Mouse (Mus musculus): ENCODE measurements at regions not wholly inside any gene's neighbourhood (a gene's known extent, or its start where the extent isn't known, plus 50 kb on each side); places are given as distances from the start of the nearest gene placed in this dataset.

- H3K4me3 ChIP-seq (ENCODE audit: low read depth, low read length): no peak overlapping the region
- no peaks in the 10 kb centered on the region for H3K36me3 ChIP-seq (replicated peaks; ENCODE audit: control insufficient read depth, insufficient read depth, low read depth, low read length)
- 72% methylated on average over 20 of the region's 20 CpGs for WGBS
- no peak overlapping the region for H3K27ac ChIP-seq (replicated peaks; ENCODE audit: low read depth, low read length)
- no peak for DNase-seq (ENCODE audit: low spot score)
- ATAC-seq (replicated peaks; ENCODE audit: insufficient number of reproducible peaks, low FRiP score, low TSS enrichment, low read depth): no peak
- no peaks in the 10 kb centered on the region for H3K4me1 ChIP-seq (ENCODE audit: control insufficient read depth, insufficient read depth, low read length)
- H3K9ac ChIP-seq (replicated peaks; ENCODE audit: low read length): no peak overlapping the region
- H3K9me3 ChIP-seq (replicated peaks; ENCODE audit: control insufficient read depth, low read length): no peaks in the 10 kb centered on the region
- H3K27me3 ChIP-seq (ENCODE audit: control insufficient read depth, insufficient read depth, low read length): no peaks in the 10 kb centered on the region
- H3K4me2 ChIP-seq (ENCODE audit: low read depth, low read length): no peak overlapping the region
Measured at GRCm38 (mm10) chr15:25539344-25540176, 82.8 kb upstream of the Myo10 start.

GRCm38 (mm10) chr15:25542382-25542781 is 79.9 kb upstream of the Myo10 start:
- 86% methylated on average over 4 of the region's 4 CpGs for WGBS

DNA sequence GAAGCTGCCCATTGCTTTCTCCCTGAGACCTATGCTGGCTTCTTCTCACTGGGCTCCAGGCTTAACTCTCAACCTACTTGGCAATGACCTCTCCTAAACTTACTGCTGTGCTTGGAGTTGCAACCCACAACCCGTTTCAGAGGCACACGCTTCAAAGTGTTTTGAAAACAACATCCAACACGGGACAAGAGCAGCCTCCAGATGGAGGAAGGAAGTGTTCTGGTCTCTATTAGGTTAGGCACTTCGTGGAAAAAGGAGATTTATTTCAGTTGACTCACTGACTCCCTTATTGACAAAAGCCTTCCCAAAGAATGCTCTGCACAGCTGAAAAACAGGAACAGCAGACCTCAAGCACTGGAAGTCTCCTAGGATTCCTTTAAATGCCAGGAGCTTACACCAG is 76.1 kb upstream of the Myo10 start:
- H3K9me3 ChIP-seq (replicated peaks; ENCODE audit: control insufficient read depth, low read length): no peaks in the 10 kb centered on the region
- H3K27me3 ChIP-seq (ENCODE audit: control insufficient read depth, insufficient read depth, low read length): no peaks in the 10 kb centered on the region
- no peak overlapping the region for H3K4me3 ChIP-seq (ENCODE audit: low read depth, low read length)
- H3K9ac ChIP-seq (replicated peaks; ENCODE audit: low read length): no peak overlapping the region
- no peak overlapping the region for H3K4me2 ChIP-seq (ENCODE audit: low read depth, low read length)
- H3K27ac ChIP-seq (replicated peaks; ENCODE audit: low read depth, low read length): no peak overlapping the region
- WGBS: 49% methylated on average over 4 of the region's 4 CpGs
- H3K4me1 ChIP-seq (ENCODE audit: control insufficient read depth, insufficient read depth, low read length): no peaks in the 10 kb centered on the region
- ATAC-seq (replicated peaks; ENCODE audit: insufficient number of reproducible peaks, low FRiP score, low TSS enrichment, low read depth) (no peak), DNase-seq (ENCODE audit: low spot score) (no peak)
- H3K36me3 ChIP-seq (replicated peaks; ENCODE audit: control insufficient read depth, insufficient read depth, low read depth, low read length): no peaks in the 10 kb centered on the region

More at GRCm38 (mm10) chr15:25542382-25542781, 79.9 kb upstream of the Myo10 start:
- H3K36me3 ChIP-seq (replicated peaks; ENCODE audit: control insufficient read depth, insufficient read depth, low read depth, low read length): no peaks in the 10 kb centered on the region
- H3K4me1 ChIP-seq (ENCODE audit: control insufficient read depth, insufficient read depth, low read length): no peaks in the 10 kb centered on the region
- no peak overlapping the region for H3K4me2 ChIP-seq (ENCODE audit: low read depth, low read length)
- no peak overlapping the region for H3K27ac ChIP-seq (replicated peaks; ENCODE audit: low read depth, low read length)
- H3K9me3 ChIP-seq (replicated peaks; ENCODE audit: control insufficient read depth, low read length): no peaks in the 10 kb centered on the region
- DNase-seq (ENCODE audit: low spot score) (no peak), ATAC-seq (replicated peaks; ENCODE audit: insufficient number of reproducible peaks, low FRiP score, low TSS enrichment, low read depth) (no peak)
- H3K27me3 ChIP-seq (ENCODE audit: control insufficient read depth, insufficient read depth, low read length): no peaks in the 10 kb centered on the region
- no peak overlapping the region for H3K9ac ChIP-seq (replicated peaks; ENCODE audit: low read length)
- H3K4me3 ChIP-seq (ENCODE audit: low read depth, low read length): no peak overlapping the region

GRCm38 (mm10) chr15:25550269-25551054 is 71.9 kb upstream of the Myo10 start:
- no peak overlapping the region for H3K27ac ChIP-seq (replicated peaks; ENCODE audit: low read depth, low read length)
- no peak overlapping the region for H3K4me3 ChIP-seq (ENCODE audit: low read depth, low read length)
- H3K36me3 ChIP-seq (replicated peaks; ENCODE audit: control insufficient read depth, insufficient read depth, low read depth, low read length): no peaks in the 10 kb centered on the region
- no peaks in the 10 kb centered on the region for H3K9me3 ChIP-seq (replicated peaks; ENCODE audit: control insufficient read depth, low read length)
- no peaks in the 10 kb centered on the region for H3K27me3 ChIP-seq (ENCODE audit: control insufficient read depth, insufficient read depth, low read length)
- WGBS: 84% methylated on average over 8 of the region's 8 CpGs
- ATAC-seq (replicated peaks; ENCODE audit: insufficient number of reproducible peaks, low FRiP score, low TSS enrichment, low read depth) (no peak), DNase-seq (ENCODE audit: low spot score) (no peak)
- no peaks in the 10 kb centered on the region for H3K4me1 ChIP-seq (ENCODE audit: control insufficient read depth, insufficient read depth, low read length)
- no peak overlapping the region for H3K4me2 ChIP-seq (ENCODE audit: low read depth, low read length)
- no peak overlapping the region for H3K9ac ChIP-seq (replicated peaks; ENCODE audit: low read length)

GRCm38 (mm10) chr15:25554945-25555344 is 67.4 kb upstream of the Myo10 start:
- ATAC-seq (replicated peaks; ENCODE audit: insufficient number of reproducible peaks, low FRiP score, low TSS enrichment, low read depth) (no peak), DNase-seq (ENCODE audit: low spot score) (no peak)
- Histone ChIP-seq H3K27ac (replicated peaks; ENCODE audit: low read depth, low read length) (no peak overlapping the region), H3K9ac (replicated peaks; ENCODE audit: low read length) (no peak overlapping the region), H3K36me3 (replicated peaks; ENCODE audit: control insufficient read depth, insufficient read depth, low read depth, low read length) (no peaks in the 10 kb centered on the region), H3K27me3 (ENCODE audit: control insufficient read depth, insufficient read depth, low read length) (no peaks in the 10 kb centered on the region), H3K4me2 (ENCODE audit: low read depth, low read length) (no peak overlapping the region), H3K9me3 (replicated peaks; ENCODE audit: control insufficient read depth, low read length) (no peaks in the 10 kb centered on the region), H3K4me3 (ENCODE audit: low read depth, low read length) (no peak overlapping the region), H3K4me1 (ENCODE audit: control insufficient read depth, insufficient read depth, low read length) (no peaks in the 10 kb centered on the region)
- 87% methylated on average over 10 of the region's 10 CpGs for WGBS

DNA sequence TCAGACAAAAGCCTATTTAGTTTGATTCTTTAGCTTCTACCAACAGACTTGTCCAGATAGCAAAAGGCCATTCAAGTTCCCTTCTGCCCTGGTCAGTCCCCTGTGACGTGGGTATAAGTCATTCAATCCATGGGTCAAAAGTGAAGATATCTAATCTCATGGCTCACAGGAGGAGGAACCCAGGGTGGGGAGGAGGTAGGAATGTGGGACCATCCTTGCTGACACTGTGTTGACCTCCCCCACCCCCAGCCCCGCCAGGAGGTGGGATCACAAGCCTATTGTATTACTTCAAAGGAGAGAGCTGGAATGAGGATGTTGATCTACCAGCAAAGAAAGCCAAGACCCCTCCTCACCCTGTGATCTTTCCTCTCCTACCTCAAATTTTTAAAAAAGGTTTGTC is 66.5 kb upstream of the Myo10 start:
- Histone ChIP-seq H3K27me3 (ENCODE audit: control insufficient read depth, insufficient read depth, low read length) (no peaks in the 10 kb centered on the region), H3K4me1 (ENCODE audit: control insufficient read depth, insufficient read depth, low read length) (no peaks in the 10 kb centered on the region), H3K4me2 (ENCODE audit: low read depth, low read length) (no peak overlapping the region), H3K4me3 (ENCODE audit: low read depth, low read length) (no peak overlapping the region), H3K9me3 (replicated peaks; ENCODE audit: control insufficient read depth, low read length) (no peaks in the 10 kb centered on the region), H3K27ac (replicated peaks; ENCODE audit: low read depth, low read length) (no peak overlapping the region), H3K9ac (replicated peaks; ENCODE audit: low read length) (no peak overlapping the region), H3K36me3 (replicated peaks; ENCODE audit: control insufficient read depth, insufficient read depth, low read depth, low read length) (no peaks in the 10 kb centered on the region)
- WGBS: 22% methylated on average over 2 of the region's 2 CpGs
- DNase-seq (ENCODE audit: low spot score) (no peak), ATAC-seq (replicated peaks; ENCODE audit: insufficient number of reproducible peaks, low FRiP score, low TSS enrichment, low read depth) (no peak)

DNA sequence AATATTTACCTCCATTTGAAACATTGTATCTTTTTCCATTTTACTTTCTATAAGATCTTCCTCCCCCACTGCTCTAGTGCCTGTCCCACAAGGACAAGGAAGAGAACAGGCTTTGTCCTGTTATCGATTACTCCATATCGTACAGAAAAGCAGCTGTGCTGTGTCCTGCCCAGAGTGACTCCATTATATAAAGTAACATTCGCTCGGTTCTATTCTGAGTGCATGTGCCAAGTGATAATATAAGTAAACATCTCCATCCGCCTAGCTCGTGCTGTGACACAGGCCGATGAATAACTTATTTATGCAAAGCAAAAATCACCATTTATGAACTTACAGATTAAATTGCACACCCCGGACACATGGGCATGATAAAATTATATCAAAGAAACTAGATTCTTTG is 64.8 kb upstream of the Myo10 start:
- DNase-seq (ENCODE audit: low spot score) (no peak), ATAC-seq (replicated peaks; ENCODE audit: insufficient number of reproducible peaks, low FRiP score, low TSS enrichment, low read depth) (no peak)
- WGBS: 90% methylated on average over 8 of the region's 8 CpGs
- Histone ChIP-seq H3K36me3 (replicated peaks; ENCODE audit: control insufficient read depth, insufficient read depth, low read depth, low read length) (no peaks in the 10 kb centered on the region), H3K4me1 (ENCODE audit: control insufficient read depth, insufficient read depth, low read length) (no peaks in the 10 kb centered on the region), H3K27me3 (ENCODE audit: control insufficient read depth, insufficient read depth, low read length) (no peaks in the 10 kb centered on the region), H3K9ac (replicated peaks; ENCODE audit: low read length) (no peak overlapping the region), H3K9me3 (replicated peaks; ENCODE audit: control insufficient read depth, low read length) (no peaks in the 10 kb centered on the region), H3K27ac (replicated peaks; ENCODE audit: low read depth, low read length) (no peak overlapping the region), H3K4me2 (ENCODE audit: low read depth, low read length) (no peak overlapping the region), H3K4me3 (ENCODE audit: low read depth, low read length) (no peak overlapping the region)

DNA sequence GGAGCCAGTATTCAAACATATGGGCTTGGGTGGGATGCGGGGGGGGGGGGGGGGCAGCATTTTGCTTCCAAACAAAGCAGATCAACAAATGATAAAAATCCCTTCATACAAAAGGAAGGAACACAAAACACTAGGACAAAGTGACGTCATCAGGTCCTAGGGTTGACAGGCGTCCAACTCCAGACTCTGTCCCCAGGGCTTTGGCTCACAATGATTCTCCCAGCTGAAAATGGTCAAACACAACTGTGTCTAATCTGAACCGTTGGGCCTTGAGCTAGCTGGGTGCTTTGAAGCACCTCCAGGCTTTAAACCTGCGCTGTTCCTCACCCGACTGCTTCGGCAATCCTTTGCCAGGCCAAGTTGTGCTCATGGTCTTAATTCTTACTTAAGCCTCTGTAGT is 64.1 kb upstream of the Myo10 start:
- WGBS: 70% methylated on average over 7 of the region's 7 CpGs

More for the DNA sequence above, 64.1 kb upstream of the Myo10 start:
- H3K36me3 ChIP-seq (replicated peaks; ENCODE audit: control insufficient read depth, insufficient read depth, low read depth, low read length): no peaks in the 10 kb centered on the region
- H3K4me1 ChIP-seq (ENCODE audit: control insufficient read depth, insufficient read depth, low read length): no peaks in the 10 kb centered on the region
- no peaks in the 10 kb centered on the region for H3K27me3 ChIP-seq (ENCODE audit: control insufficient read depth, insufficient read depth, low read length)
- H3K9me3 ChIP-seq (replicated peaks; ENCODE audit: control insufficient read depth, low read length): no peaks in the 10 kb centered on the region
- H3K4me2 ChIP-seq (ENCODE audit: low read depth, low read length): no peak overlapping the region
- H3K27ac ChIP-seq (replicated peaks; ENCODE audit: low read depth, low read length): no peak overlapping the region
- H3K4me3 ChIP-seq (ENCODE audit: low read depth, low read length): no peak overlapping the region
- no peak for ATAC-seq (replicated peaks; ENCODE audit: insufficient number of reproducible peaks, low FRiP score, low TSS enrichment, low read depth)
- no peak overlapping the region for H3K9ac ChIP-seq (replicated peaks; ENCODE audit: low read length)
- no peak for DNase-seq (ENCODE audit: low spot score)

Data from embryonic facial prominence, embryonic 11.5 days (tissue).